Mouse (Mus musculus): ENCODE results near the gene Fam174b.

Gene Fam174b

DNA sequence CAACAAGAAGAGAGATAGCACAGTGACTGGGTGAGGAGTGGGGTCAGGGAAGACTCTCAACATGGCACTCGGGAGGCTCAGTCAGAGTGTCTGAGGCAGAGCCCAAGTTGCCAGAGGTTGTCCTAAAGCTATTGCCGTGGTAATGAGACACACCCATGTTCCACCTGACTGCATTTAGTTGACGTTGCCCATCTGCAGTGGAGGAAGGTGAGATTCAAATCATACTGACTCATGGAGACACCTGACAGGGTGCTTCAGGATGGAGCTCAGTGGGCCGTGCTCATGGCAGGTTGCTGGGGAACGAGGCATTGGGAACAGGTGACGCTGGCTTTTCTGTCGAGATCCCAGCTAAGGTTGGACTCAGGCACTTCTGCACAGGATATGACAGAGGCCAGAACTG lies 9.9 kb downstream of the Fam174b start:
- no peak for DNase-seq

- no peak for DNase-seq
These were observed 13.5 kb downstream of the Fam174b start for GRCm38 (mm10) chr7:73753598-73753997.

GRCm38 (mm10) chr7:73755377-73756110 lies 15.4 kb downstream of the Fam174b start:
- DNase-seq, result no peak

- DNase-seq, result no peak
These were observed 21.6 kb downstream of the Fam174b start for GRCm38 (mm10) chr7:73761691-73762189.

- DNase-seq, result no peak
These were observed 24.6 kb downstream of the Fam174b start for GRCm38 (mm10) chr7:73764679-73765078.

GRCm38 (mm10) chr7:73765186-73765903 lies 25.2 kb downstream of the Fam174b start:
- DNase-seq, result no peak

DNA sequence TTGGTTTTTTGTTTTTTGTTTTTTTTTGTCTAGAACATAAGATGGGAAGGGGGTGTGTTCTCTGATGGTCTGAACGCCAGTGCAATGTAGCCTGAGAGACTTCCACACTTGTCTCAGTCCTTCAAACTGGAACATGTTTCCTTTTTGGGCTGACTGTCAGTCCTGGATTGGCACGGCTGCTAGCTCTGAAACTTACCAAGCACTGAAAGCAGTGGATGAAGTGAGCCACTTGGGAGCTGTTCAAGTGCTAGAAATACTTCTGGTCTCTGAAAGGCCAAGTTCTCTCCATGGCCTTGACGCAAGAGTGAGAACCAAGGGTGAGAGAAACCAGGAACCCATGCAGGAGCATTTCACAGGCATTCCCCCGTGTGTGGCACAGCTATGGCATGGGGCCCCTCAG lies 29.1 kb downstream of the Fam174b start:
- no peak for DNase-seq

GRCm38 (mm10) chr7:73771384-73772274 lies 31.5 kb downstream of the Fam174b start:
- DNase-seq, result peak in 1 of 2 experiments; percentile 8

GRCm38 (mm10) chr7:73772275-73772765 lies 32.2 kb downstream of the Fam174b start:
- DNase-seq, result no peak

DNA sequence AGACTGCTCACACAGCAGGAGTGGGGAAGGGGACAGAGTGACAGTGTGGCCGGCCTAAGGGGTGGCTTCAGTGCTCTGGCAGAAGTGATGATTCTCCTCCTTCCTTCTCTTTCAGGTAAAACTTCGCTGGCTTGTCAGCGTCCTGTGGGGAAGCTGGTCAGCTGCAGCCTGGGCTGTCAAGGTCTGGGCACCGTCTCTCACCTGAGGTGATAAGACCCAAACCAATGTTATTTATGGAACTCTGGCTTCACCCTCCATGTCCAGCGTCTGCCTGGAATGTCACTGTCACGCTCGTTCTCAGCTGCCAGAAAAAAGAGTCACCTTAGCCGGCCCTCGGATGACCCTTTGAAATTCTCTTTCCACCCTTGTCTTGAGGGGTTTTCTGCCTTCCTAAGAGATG lies 34.7 kb downstream of the Fam174b start:
- no peak for DNase-seq

- no peak for DNase-seq
These were observed 37.7 kb downstream of the Fam174b start for GRCm38 (mm10) chr7:73777777-73778176.

GRCm38 (mm10) chr7:73784736-73785428 lies 44.8 kb downstream of the Fam174b start:
- DNase-seq, result no peak

GRCm38 (mm10) chr7:73785815-73786214 lies 45.7 kb downstream of the Fam174b start:
- DNase-seq, result no peak

DNA sequence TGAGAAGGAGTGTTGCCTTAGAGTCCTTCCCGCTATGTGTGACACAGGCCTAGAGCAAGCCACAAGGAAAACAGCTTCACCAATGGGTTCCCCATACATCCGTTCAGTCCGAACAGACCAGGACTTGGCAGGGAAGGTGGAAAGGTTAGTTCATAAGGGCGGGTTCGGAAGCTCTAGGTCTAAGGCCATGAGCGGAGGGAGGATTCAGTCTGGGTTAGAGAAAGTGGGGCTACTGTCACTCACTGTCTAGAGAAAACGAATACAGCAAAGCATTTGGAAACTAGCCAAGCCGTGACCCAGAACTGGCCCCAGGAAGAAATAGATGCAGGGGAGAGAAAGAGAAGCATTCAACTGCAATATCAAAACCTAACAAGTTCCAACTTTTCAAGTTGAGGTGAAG lies 47.4 kb downstream of the Fam174b start:
- DNase-seq, result no peak

- no peak for DNase-seq
These were observed 51.0 kb downstream of the Fam174b start for GRCm38 (mm10) chr7:73791096-73791495.

- DNase-seq, result no peak
These were observed 52.1 kb downstream of the Fam174b start for GRCm38 (mm10) chr7:73792155-73792554.

- no peak for DNase-seq
These were observed 52.5 kb downstream of the Fam174b start for GRCm38 (mm10) chr7:73792641-73793040.

- peak in 1 of 2 experiments; percentile 15 for DNase-seq
These were observed 69.2 kb downstream of the Fam174b start for GRCm38 (mm10) chr7:73809261-73809660.

DNA sequence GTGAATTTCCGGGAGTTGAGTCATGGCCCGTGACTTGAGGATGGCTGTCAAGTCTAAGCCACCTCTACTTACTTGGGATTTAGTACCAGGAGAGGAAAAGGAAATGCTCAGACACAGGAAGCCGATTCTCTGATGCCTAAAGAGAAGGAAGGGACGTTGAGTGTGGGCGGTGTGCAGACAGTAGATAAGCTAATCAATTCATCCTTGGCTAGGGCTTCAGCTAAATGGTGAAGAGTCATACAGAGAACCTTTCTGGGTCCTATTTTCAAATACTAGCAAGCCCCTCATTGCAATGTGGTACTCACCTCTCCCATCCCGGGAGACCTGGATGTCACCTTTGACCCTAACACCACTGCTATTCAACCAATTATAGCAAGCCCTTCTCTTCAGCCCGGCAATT lies 71.3 kb downstream of the Fam174b start:
- DNase-seq, result no peak

- DNase-seq, result no peak
These were observed 72.1 kb downstream of the Fam174b start for GRCm38 (mm10) chr7:73812176-73812575.

GRCm38 (mm10) chr7:73813887-73814286 lies 73.8 kb downstream of the Fam174b start:
- no peak for DNase-seq

GRCm38 (mm10) chr7:73814454-73814853 lies 74.4 kb downstream of the Fam174b start:
- no peak for DNase-seq
